Mouse (Mus musculus): ENCODE measurements at regions not wholly inside any gene's neighbourhood (a gene's known extent, or its start where the extent isn't known, plus 50 kb on each side); places are given as distances from the start of the nearest gene placed in this dataset.

GRCm38 (mm10) chr10:68842023-68842735 lies 118.7 kb downstream of the Tmem26 start:
- TF ChIP-seq CTCF (IDR thresholded peaks at IDR 0.05; ENCODE audit: insufficient read depth, low read length) (no peak), POLR2A (IDR thresholded peaks at IDR 0.05; ENCODE audit: borderline replicate concordance, extremely low read depth, low read depth, low read length) (no peak)
